Mouse (Mus musculus) testis, adult 2 months (tissue): ENCODE results near the gene Slc24a2. TPM values are rescaled to one million over a fixed set of nuclear protein-coding genes. Genes with fewer than 3 reads are reported as not detected.

ENCODE experiments used
- H3K27ac ChIP-seq: fragments of 200-500 bp; 2 replicates; pipeline ENCODE4 v1.5.1; 2012; ENCODE audit warnings: low read depth, low read length; ENCODE audit not compliant: control insufficient read depth, insufficient read depth
- H3K27me3 ChIP-seq: fragments of 200-500 bp; 2 replicates; pipeline ENCODE4 v1.6.1; 2012; ENCODE audit warnings: mild to moderate bottlenecking, low read length, moderate library complexity; ENCODE audit not compliant: control insufficient read depth, insufficient read depth
- H3K36me3 ChIP-seq: fragments of 200-500 bp; 2 replicates; pipeline ENCODE4 v1.6.1; 2012; ENCODE audit warnings: mild to moderate bottlenecking, low read length; ENCODE audit not compliant: control insufficient read depth, insufficient read depth
- H3K4me1 ChIP-seq: fragments of 200-500 bp; 2 replicates; pipeline ENCODE4 v1.6.1; 2012; ENCODE audit warnings: low read length; ENCODE audit not compliant: control insufficient read depth, insufficient read depth
- H3K4me3 ChIP-seq: fragments of 200-500 bp; 2 replicates; pipeline ENCODE4 v1.5.1; 2012; ENCODE audit warnings: low read depth, mild to moderate bottlenecking, low read length, moderate library complexity, mixed read lengths; ENCODE audit not compliant: control insufficient read depth
- CTCF ChIP-seq: fragments of 200-500 bp; IDR thresholded peaks from 2 replicates; pipeline ENCODE4 v1.5.1; 2012; ENCODE audit warnings: low read depth, mild to moderate bottlenecking, inconsistent platforms, low read length, moderate library complexity; ENCODE audit not compliant: control insufficient read depth, insufficient read depth, insufficient replicate concordance
- POLR2A ChIP-seq: fragments of 200-500 bp; IDR thresholded peaks from 2 replicates; pipeline ENCODE4 v1.6.1; 2012; ENCODE audit warnings: low read depth, mild to moderate bottlenecking, inconsistent platforms, low read length, moderate library complexity; ENCODE audit not compliant: control insufficient read depth
- polyA plus RNA-seq: library from polyadenylated mRNA; depleted of rRNA; stranded (reverse); fragments of >200 nt; gene quantifications from 2 replicates; pipeline ENCODE4 v1.2.3, GENCODE M21; 2012

Slc24a2 gene
- polyA plus RNA-seq, 1 experiment: 0.17 TPM

DNA sequence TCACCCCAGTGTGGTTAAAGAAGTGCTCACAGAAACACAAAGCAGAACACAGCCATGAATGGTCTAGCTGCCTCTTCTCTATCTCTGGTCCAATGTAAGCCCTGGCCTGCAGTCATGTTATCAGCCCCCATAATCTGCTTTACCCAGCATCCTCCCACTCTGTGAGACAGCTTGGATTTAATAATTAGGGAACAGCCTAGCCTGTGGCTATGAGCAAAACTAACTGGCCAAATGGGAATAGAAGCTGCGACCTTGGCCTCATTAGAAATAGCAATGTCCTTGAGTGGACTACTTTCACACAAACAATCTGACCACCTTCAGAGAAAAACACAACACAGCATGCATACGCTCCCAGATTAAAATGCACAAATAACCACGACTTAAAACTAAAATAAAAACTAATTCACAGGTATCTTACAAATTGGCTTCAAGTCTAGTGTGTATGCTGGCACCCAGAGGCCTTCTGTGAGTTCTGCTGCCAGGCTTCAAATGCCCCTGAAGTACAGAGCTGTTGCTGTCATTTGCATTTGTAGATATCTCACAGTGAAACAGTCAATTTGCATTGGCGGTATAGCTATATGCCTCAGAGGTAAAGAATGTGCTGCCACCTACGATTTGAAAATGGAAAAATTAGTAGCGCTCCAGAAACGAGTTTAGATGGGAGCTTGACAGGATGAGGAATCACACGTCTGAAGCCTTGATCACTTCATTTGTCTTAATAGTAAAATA, 120.8 kb downstream of the Slc24a2 start:
- Histone ChIP-seq H3K4me1 (no peaks in the 10 kb centered on the region), H3K27me3 (no peaks in the 10 kb centered on the region), H3K4me3 (no peak overlapping the region), H3K27ac (no peak overlapping the region), H3K36me3 (no peaks in the 10 kb centered on the region)
- no peak for TF ChIP-seq POLR2A
- no peak for TF ChIP-seq CTCF

DNA sequence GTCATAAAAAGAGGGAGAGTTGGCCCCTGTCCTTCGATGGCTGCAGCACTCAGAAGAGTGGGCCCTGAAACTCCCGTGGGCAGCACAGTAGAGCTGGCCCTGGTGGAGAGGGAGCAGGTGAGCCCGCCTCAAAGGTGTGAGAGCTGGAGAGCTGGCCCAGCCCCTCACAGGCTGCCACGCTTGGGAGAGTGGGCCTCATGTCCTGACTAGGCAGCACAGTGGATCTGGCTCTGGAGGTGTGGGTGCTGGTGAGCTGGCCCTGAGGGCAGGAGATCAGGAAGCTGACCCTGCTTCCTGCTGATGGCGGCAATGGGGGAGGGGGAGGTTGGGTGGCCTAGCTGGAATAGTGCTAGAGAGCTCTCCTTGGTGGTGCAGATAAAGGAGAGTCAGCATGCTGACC, 129.3 kb downstream of the Slc24a2 start:
- TF ChIP-seq CTCF (no peak), POLR2A (no peak)
- H3K27me3 ChIP-seq: no peaks in the 10 kb centered on the region
- no peaks in the 10 kb centered on the region for H3K36me3 ChIP-seq
- H3K27ac ChIP-seq: no peak overlapping the region
- H3K4me3 ChIP-seq: no peak overlapping the region
- no peaks in the 10 kb centered on the region for H3K4me1 ChIP-seq

DNA sequence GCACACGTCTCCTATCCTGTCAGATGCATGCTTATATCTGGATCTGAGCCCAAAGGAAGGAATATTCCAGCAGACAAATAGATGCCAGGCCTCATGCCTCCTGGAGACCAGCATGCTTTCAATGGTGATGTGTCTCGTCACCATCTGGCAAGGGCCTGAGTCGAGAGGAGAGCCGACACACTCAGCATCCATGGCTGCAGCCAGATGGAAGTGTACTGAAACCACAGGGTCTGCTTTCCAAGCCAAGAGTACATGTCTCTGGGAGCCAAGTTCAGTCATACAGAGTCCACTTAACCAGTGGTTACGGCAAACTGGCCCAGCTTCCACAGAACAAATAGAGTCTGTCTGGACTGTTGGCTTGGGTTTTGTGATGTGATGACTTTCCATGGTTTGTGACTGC, 134.1 kb downstream of the Slc24a2 start:
- no peak overlapping the region for H3K4me3 ChIP-seq
- H3K4me1 ChIP-seq: no peaks in the 10 kb centered on the region
- no peak for TF ChIP-seq CTCF
- TF ChIP-seq POLR2A: no peak
- H3K36me3 ChIP-seq: no peaks in the 10 kb centered on the region
- H3K27me3 ChIP-seq: no peaks in the 10 kb centered on the region
- no peak overlapping the region for H3K27ac ChIP-seq

DNA sequence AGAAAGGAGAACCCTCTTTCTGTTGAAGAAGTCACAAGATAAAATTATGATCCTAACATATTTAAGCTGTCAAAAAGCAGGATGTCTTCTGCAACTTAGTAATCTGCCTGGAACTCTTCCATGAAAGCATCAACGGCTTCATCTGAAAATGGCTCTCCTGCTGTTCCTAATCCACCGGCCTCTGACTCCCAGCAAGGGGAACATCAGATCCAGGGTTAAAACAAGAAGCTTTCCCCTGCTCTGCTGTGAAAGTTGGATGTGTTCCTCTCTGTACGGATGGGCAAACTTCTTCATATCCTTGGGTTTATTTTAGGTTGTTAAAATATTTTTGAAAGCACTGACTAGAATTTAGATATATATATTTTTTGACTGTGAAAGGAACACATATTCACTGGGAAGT, 136.7 kb downstream of the Slc24a2 start:
- Histone ChIP-seq H3K27me3 (no peaks in the 10 kb centered on the region), H3K4me1 (no peaks in the 10 kb centered on the region), H3K27ac (no peak overlapping the region), H3K4me3 (no peak overlapping the region), H3K36me3 (no peaks in the 10 kb centered on the region)
- TF ChIP-seq CTCF (no peak), POLR2A (no peak)

DNA sequence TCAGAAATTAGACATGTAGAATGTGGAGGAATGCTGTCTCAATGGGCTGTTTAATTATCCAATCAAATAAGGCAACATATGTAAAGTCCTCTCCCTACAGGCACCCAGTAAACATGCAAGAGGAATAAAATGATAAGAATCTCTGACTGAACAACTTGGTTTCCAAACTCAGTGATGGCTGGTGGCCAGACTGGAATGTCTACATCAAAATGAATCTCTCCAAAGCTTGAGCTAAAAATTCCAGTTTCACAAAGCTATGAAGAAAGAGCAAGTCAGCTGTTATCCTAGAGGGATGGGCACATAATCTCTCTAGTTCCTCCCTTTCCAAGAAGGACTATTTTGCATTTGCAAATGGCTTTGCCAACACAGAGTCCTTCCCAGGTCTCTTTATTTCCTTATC, 139.4 kb downstream of the Slc24a2 start:
- Histone ChIP-seq H3K27ac (no peak overlapping the region), H3K4me1 (no peaks in the 10 kb centered on the region), H3K36me3 (no peaks in the 10 kb centered on the region), H3K4me3 (no peak overlapping the region), H3K27me3 (no peaks in the 10 kb centered on the region)
- TF ChIP-seq POLR2A (no peak), CTCF (no peak)

DNA sequence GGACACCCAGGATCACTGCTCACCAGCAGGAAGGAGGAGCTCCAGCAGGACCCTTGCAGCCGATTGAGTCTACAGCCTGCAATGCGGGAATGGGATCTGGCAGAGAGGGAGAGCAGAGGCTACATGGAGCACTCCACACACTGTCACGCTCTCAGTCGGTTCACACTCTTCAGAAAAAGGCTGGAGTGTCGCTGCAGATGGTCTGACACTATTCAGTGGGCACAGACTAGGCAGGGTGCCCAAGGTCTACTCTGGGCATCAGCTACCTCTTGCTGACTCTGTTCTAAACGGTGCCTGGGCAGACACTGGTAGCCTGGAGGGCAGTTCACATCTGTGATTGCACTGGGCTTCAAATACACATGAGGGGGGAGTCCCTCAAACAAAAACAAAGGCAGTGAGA, 141.6 kb downstream of the Slc24a2 start:
- no peak overlapping the region for H3K4me3 ChIP-seq
- no peak for TF ChIP-seq POLR2A
- TF ChIP-seq CTCF: no peak
- no peaks in the 10 kb centered on the region for H3K27me3 ChIP-seq
- no peaks in the 10 kb centered on the region for H3K4me1 ChIP-seq
- H3K36me3 ChIP-seq: no peaks in the 10 kb centered on the region
- H3K27ac ChIP-seq: no peak overlapping the region

DNA sequence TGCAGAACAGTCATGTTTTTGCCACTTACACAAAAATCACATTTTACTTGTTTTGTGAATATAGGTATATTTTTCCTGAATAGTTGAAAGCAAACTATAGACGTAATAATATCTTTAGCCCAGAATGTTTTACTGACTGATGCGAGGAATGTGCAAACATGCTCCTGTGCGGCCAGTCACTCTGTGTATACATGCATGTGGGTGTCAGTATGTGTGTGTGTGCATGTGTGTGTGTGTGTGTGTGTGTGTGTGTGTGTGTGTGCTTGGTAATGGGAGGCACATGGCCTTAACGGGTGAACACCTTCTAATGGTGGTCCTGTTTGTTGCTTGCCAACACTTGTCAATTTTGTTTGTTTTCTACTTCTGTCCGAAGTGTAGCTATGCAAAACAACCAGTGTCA, 142.7 kb downstream of the Slc24a2 start:
- TF ChIP-seq CTCF (no peak), POLR2A (no peak)
- Histone ChIP-seq H3K4me3 (no peak overlapping the region), H3K27ac (no peak overlapping the region), H3K27me3 (no peaks in the 10 kb centered on the region), H3K4me1 (no peaks in the 10 kb centered on the region), H3K36me3 (no peaks in the 10 kb centered on the region)
